Mouse (Mus musculus) gastrocnemius, postnatal 14 days (tissue): ENCODE data around the gene Zfp574. TPM values are rescaled to one million over a fixed set of nuclear protein-coding genes. Genes with fewer than 3 reads are reported as not detected.
A peak's percentile ranks its signal among the peaks of the same experiment; 100 is the strongest.
"Not testable (repeated sequence)": the region's sequence is repeated elsewhere in the genome, so short reads cannot be mapped to it uniquely, and the experiment has no call there.

Source experiments
- DNase-seq: peaks from one replicate; pipeline ENCODE4 v3.0.0; 2021; ENCODE audit warnings: mixed read lengths
- intact Hi-C: fragments of 180-260 bp; cut with DNase I; formaldehyde crosslinking; loops from one replicate; pipeline ENCODE4 v1.15.1; 2025; ENCODE audit warnings: low total_unique reads
- long read RNA-seq, 2 experiments: library from polyadenylated mRNA; stranded (forward); transcript quantifications; one replicate each; pipeline ENCODE4 v2.0.0; 2021
- total RNA-seq, 2 experiments: library from RNA; stranded (reverse); gene quantifications; 2 replicates each; pipeline ENCODE4 v1.2.3; 2021

The Zfp574 gene
- 1 to 10 TPM; 5.5 to 6.3 TPM for total RNA-seq
- long read RNA-seq, experiment 1, full-length matches to known transcripts, result 6 of 8 reads
- long read RNA-seq, experiment 1, partial matches to known transcripts, result 0 of 8 reads
- long read RNA-seq, experiment 1, other reads (novel, unspliced or antisense), result 2 of 8 reads
- long read RNA-seq, experiment 2, full-length matches to known transcripts, result 24 of 28 reads
- long read RNA-seq, experiment 2, partial matches to known transcripts, result 0 of 28 reads
- long read RNA-seq, experiment 2, other reads (novel, unspliced or antisense), result 4 of 28 reads

DNA sequence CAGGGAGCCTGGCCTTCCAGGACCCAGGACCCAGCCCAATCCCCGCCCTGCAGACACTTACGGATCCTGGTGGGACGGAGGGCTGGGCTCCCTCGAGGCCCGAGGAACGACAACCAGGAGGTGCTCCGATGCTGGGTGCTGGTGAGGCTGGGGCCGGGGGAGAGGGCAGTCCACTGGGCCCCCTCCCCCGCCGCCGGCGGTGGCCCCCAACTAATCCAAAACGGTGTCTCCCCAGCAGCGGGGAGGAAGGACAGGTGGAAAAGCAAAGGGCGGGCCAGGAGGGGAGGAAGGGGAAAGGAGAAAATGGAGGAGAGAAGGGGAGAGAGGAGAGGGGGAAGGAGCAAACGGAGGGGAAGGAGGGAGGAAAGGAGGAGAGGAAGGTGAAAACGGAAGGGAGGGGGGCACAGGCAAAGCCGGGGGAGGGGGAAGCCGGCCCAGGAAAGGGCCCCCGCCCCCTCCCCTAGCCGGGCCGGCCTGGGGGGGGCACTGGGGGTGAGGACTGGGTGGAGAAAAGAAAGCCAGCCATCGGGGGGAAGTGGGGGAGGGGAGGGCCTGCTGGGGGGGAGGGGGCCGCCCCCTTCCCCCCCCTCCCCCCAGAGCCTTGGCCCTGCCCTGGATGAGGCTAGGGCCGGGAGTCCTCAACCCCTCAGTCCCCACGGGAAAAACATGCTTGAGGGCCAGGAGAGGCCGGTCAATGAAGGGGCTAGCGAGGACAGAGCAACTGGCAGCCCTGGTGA is at the start of gene Zfp574, which contains the start of gene Grik5:
Gene Zfp574, plus strand, starts transcription at position 589 of the 737 bp plus-strand sequence.
Gene Grik5, minus strand, starts transcription at position 368 of the 737 bp plus-strand sequence.
- DNase-seq, result no peak
- intact Hi-C loops, result no loop called here

- intact Hi-C loops, result no loop called here
Observed at GRCm38 (mm10) chr7:25025855-25026439, 46.4 kb upstream of the Zfp574 start.

GRCm38 (mm10) chr7:25026452-25026851 is 45.9 kb upstream of the Zfp574 start:
- intact Hi-C loops, result no loop called here
- no peak for DNase-seq

More at GRCm38 (mm10) chr7:25025855-25026439, 46.4 kb upstream of the Zfp574 start:
- DNase-seq, result no peak

GRCm38 (mm10) chr7:25030032-25030753 is 42.2 kb upstream of the Zfp574 start:
- intact Hi-C loops, result loop anchor here (10.0 kb wide), 1 partner anchor 65 kb away; no protein-coding TSS in a partner anchor

DNA sequence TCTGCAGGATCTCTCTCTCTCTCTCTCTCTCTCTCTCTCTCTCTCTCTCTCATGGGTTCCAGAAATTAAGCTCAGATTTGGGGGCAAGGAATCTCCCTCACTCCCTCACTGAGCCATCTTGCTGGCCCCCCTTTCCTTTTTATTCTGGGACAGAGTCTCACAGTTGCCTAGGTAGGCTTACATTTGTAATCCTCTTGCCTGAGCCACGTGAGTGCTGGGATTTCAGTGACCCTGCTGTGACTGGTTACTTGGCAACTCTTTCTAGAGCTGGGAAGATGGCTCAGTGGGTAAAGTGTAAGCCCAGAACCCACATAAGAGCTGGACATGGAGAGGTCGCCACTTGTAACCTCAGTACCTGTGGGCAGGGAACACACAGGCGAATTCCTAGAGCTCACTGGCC is 40.8 kb upstream of the Zfp574 start:
- no peak for DNase-seq
- intact Hi-C loops, result loop anchor here (10.0 kb wide), 1 partner anchor 63 kb away; no protein-coding TSS in a partner anchor

More at GRCm38 (mm10) chr7:25030032-25030753, 42.2 kb upstream of the Zfp574 start:
- DNase-seq, result peak; percentile 61

DNA sequence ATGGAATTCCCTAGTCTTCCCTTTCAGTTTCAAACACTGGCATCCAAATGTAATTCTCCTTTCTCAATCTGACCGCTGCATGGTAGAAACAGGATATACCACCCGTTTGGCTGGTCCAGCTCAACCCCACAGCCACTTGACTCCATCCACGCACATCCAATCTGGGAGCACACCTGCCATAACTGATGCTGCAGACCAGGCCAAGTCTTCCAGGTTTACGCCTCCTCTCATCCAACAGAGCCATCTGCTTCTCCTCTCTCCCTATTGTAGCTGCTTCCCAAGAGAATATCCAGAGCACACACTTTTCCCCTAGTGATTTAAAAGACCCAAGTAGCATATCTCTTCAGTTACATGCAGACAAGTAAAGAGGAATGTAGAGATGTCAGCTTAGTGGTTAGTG is 37.6 kb upstream of the Zfp574 start:
- DNase-seq, result no peak
- intact Hi-C loops, result loop anchor here (10.0 kb wide), 1 partner anchor 60 kb away; no protein-coding TSS in a partner anchor

DNA sequence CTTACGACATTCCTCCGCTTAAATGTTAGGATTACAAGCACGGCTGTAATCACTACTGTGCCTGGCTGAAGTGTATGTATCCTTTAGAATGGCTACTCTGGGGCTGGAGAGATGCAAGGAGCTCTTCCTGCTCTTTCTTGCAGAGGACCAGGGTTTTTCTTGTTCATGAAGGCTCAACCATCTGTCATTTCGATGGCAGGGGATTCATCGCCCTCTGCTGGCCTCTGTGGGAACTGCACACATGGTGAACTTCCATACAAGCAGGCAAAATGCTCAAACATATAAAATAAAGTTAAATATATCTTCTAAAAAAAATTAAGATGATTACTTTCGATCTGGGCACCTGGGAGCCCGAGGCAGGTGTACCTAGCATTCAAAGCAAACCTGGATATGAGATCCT is 36.5 kb upstream of the Zfp574 start:
- intact Hi-C loops, result loop anchor here (10.0 kb wide), 1 partner anchor 59 kb away; no protein-coding TSS in a partner anchor
- DNase-seq, result peak; percentile 51

DNA sequence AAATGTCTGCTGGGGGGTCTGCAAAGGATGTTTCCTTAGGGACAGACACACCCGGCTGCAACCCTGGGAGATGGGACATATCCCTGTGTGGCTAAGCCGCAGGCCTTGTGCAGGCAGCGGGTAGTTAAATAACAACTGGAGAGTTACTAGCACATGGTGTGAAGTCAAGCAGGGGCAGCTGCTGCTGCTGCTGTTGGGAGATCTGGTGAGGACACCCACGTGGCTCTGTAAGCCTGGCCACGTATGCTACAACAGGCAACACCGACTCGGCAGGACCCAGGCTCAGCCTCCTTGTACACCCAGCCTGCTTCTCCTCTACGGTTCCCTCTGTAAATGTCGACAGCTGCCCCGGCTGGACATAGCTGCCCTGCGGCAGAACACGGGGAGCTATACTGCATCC is 30.4 kb upstream of the Zfp574 start:
- no peak for DNase-seq
- intact Hi-C loops, result no loop called here

- DNase-seq, intact Hi-C loops: not testable (repeated sequence)
Observed at GRCm38 (mm10) chr7:25044599-25044998, 27.8 kb upstream of the Zfp574 start.

DNA sequence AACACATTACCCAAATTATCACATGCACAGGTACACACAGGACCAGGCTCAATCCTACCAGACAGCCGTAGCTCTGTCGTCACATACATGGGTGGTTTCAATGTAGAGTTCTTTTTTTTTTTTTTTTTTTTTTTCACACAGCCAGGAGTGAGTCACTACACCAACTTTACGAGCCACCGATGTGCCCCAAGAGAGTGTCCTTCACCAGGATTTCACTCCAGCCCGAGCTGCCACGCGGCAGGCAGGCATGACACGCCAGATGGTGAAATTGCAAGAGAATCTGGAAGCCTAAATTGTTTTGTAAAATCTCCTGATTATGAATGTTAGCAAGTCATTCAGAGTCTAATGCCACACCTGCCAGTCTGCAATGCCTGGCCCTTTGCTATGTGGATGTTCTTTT is 25.0 kb upstream of the Zfp574 start:
- intact Hi-C loops, result no loop called here

DNA sequence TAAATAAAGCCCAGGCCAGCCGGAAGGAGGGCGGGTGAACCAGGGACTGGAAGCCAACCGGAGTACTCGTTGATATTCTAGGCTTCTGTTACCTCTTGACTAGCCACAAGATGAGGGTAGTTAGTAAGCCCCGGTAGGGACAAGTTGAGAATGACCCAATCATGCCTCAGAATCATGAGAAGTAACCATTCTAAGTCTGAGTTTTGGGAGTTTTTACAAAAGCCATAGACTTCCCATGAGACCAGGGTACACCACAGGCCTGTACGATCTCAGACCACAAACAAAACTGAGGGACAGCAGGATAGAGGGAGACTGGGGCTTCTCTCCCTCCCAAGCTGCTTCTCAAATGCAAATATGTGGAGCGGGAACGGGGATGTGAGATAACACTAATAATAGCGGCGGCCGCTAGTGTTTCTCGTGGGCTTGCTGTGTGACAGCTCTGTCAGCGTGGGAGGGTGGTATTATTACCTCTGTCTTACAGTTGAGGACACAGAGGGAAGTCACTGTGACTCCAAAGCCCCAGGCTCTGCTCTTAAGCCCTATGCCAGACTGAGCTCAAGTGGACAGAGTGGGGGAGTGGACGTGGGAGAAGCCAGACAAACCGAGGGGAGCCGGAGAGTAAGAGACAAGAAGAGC is 23.0 kb upstream of the Zfp574 start:
- intact Hi-C loops, result no loop called here
- no peak for DNase-seq

More for the DNA sequence above, 25.0 kb upstream of the Zfp574 start:
- DNase-seq, result no peak

DNA sequence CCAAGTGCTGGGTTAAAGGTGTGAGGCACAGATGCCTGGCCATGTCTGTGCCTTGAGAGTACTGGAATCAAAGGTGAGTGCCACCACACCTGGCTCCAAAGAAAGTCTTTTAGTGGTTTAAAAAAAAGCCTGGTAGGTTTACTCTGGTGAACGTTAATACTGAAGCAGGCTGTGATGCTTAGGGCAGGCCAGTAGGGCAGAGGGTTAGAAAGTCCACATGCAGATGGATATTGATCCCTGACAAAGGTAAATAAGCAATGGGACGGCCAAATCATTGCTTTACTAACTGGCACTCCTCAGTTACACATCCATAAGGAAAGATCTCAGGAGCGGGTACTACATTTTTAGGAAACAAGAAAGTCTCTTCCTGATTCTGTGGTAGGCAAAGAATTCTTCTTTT is 19.8 kb upstream of the Zfp574 start:
- intact Hi-C loops, result no loop called here
- DNase-seq, result no peak

DNA sequence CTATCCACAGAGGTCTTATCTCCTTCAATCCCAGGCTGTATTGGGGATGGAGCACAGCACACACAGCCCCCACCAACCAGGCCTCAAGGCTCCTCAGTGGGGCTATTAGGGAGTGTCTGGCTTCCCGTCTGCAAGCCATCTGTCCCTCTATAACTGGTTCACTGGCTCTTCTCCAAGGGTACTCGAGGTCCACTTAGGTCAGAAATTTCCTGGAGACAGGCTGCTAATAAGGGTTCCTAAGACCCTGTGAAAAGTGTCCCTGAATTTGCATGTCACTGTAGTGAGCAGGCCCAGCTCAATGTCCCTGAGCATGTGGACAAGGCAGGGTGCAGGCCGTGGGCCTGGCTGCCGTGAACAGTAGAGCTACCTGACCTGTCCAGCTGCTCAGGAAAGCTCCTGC is 15.4 kb upstream of the Zfp574 start:
- intact Hi-C loops, result no loop called here

DNA sequence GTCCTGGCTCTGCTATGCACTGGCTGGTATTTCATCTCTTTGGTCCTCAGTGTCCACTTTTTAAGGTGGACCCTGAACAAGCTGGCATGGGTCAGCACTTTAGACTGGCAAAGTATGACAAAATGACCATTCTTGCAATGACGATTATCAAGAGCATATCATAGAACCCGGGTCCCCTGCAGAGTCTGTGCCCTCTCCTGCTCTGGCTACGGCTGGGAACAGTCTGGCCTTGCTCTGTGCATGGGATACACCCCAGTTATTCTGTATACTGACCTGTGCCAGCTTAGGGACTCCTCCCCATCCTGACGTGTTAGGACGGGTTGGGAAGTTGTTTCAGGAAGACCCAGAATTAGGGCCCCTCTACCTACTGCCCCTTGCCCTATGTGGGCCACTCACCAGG is 14.5 kb upstream of the Zfp574 start:
- DNase-seq, result no peak
- intact Hi-C loops, result no loop called here

More for the DNA sequence above, 15.4 kb upstream of the Zfp574 start:
- DNase-seq, result no peak

- intact Hi-C loops, result no loop called here
Observed at GRCm38 (mm10) chr7:25058394-25058793, 14.0 kb upstream of the Zfp574 start.

GRCm38 (mm10) chr7:25058836-25059235 is 13.5 kb upstream of the Zfp574 start:
- intact Hi-C loops, result no loop called here
- DNase-seq, result no peak

More at GRCm38 (mm10) chr7:25058394-25058793, 14.0 kb upstream of the Zfp574 start:
- no peak for DNase-seq

- intact Hi-C loops, result no loop called here
- no peak for DNase-seq
Observed at GRCm38 (mm10) chr7:25063346-25063745, 9.0 kb upstream of the Zfp574 start.

GRCm38 (mm10) chr7:25063900-25064299 is 8.5 kb upstream of the Zfp574 start:
- no peak for DNase-seq
- intact Hi-C loops, result no loop called here

DNA sequence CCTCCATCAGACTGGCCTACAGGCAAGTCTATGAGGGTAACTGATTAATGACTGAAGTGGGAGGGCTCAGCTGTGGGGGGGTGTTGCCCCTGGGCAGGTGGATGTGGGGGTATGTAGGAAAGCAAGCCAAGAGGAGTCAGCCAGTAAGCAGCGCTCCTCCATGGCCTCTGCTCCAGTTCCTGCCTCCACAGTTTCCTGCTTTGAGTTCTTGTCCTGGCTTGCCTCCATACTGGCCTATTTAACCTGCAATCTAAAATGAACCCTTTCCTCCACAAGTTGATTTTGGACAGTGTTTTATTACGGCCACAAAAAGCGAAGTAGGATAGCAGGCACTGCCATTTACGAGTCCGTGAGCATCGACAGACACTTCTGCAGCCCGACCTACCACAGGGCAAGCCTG is 5.0 kb upstream of the Zfp574 start:
- intact Hi-C loops, result no loop called here
- DNase-seq, result no peak
